Mouse (Mus musculus) spleen, adult 2 months (tissue): ENCODE measurements around the gene Slc17a5. TPM values are rescaled to one million over a fixed set of nuclear protein-coding genes. Genes with fewer than 3 reads are reported as not detected.
A peak's percentile ranks its signal among the peaks of the same experiment; 100 is the strongest.

Source experiments
- DNase-seq, 2 experiments: peaks; one replicate each; pipeline versions ENCODE4 v3.0.0 to v3.0.0-alpha.2; 2012 to 2021; ENCODE audit warnings: low spot score in 2 of 2, low read depth in 1 of 2
- H3K27ac ChIP-seq: fragments of 200-500 bp; 2 replicates; pipeline ENCODE4 v1.5.1; 2012; ENCODE audit warnings: low read length, inconsistent platforms; ENCODE audit not compliant: insufficient read depth
- H3K27me3 ChIP-seq: fragments of 200-500 bp; 2 replicates; pipeline ENCODE4 v1.6.1; 2012; ENCODE audit warnings: mild to moderate bottlenecking, moderate library complexity, low read length, inconsistent platforms; ENCODE audit not compliant: control insufficient read depth, insufficient read depth
- H3K36me3 ChIP-seq: fragments of 200-500 bp; 2 replicates; pipeline ENCODE4 v1.6.1; 2012; ENCODE audit warnings: mild to moderate bottlenecking, low read length, inconsistent platforms; ENCODE audit not compliant: control insufficient read depth, insufficient read depth
- H3K4me1 ChIP-seq: fragments of 200-500 bp; 2 replicates; pipeline ENCODE4 v1.6.1; 2011; ENCODE audit warnings: inconsistent platforms; ENCODE audit not compliant: control insufficient read depth, insufficient read depth, insufficient read length
- H3K4me3 ChIP-seq: fragments of 200-500 bp; 2 replicates; pipeline ENCODE4 v1.5.1; 2011; ENCODE audit warnings: mild to moderate bottlenecking, inconsistent platforms; ENCODE audit not compliant: insufficient read depth, insufficient read length; ENCODE audit errors: extremely low read depth
- CTCF ChIP-seq: fragments of 200-500 bp; IDR thresholded peaks from 2 replicates; pipeline ENCODE4 v1.5.1; 2011; ENCODE audit warnings: mild to moderate bottlenecking, inconsistent platforms; ENCODE audit not compliant: insufficient read depth, insufficient read length, insufficient replicate concordance; ENCODE audit errors: extremely low read depth
- POLR2A ChIP-seq: fragments of 200-500 bp; IDR thresholded peaks from 2 replicates; pipeline ENCODE4 v1.6.1; 2011; ENCODE audit warnings: low read depth, low read length, inconsistent platforms
- WGBS: fragments of 180-500 bp; shearing (Covaris S2); methylation state at CpG from one replicate; pipeline ENCODE4 v1.1.7; 2018; 5-methylcytosine and 5-hydroxymethylcytosine counted together
- polyA plus RNA-seq: library from polyadenylated mRNA; depleted of rRNA; stranded (reverse); fragments of >200 nt; gene quantifications from 2 replicates; pipeline ENCODE4 v1.2.3, GENCODE M21; 2012

Slc17a5 gene
- polyA plus RNA-seq, 1 experiment: 4.3 TPM

- no peak for DNase-seq
- H3K4me1 ChIP-seq: no peaks in the 10 kb centered on the region
- 86% methylated on average over 8 of the region's 8 CpGs for WGBS
- no peak overlapping the region for H3K27ac ChIP-seq
- TF ChIP-seq CTCF (no peak), POLR2A (no peak)
- H3K36me3 ChIP-seq: no peaks in the 10 kb centered on the region; the same call in 1 of the 2 replicates
- H3K27me3 ChIP-seq: no peaks in the 10 kb centered on the region
- no peak overlapping the region for H3K4me3 ChIP-seq
These were observed 29.1 kb downstream of the Slc17a5 start for GRCm38 (mm10) chr9:78558586-78559214.

- no peak for DNase-seq
- no peaks in the 10 kb centered on the region; the same call in 1 of the 2 replicates for H3K36me3 ChIP-seq
- H3K27ac ChIP-seq: no peak overlapping the region
- no peak overlapping the region for H3K4me3 ChIP-seq
- TF ChIP-seq POLR2A: no peak
- TF ChIP-seq CTCF: no peak
- WGBS: 89% methylated on average over 1 of the region's 1 CpGs
- H3K4me1 ChIP-seq: no peaks in the 10 kb centered on the region
- H3K27me3 ChIP-seq: no peaks in the 10 kb centered on the region
These were observed 30.8 kb downstream of the Slc17a5 start for GRCm38 (mm10) chr9:78557041-78557440.

- DNase-seq: peak; percentile 35 to 70
- Histone ChIP-seq H3K27ac (no peak overlapping the region), H3K36me3 (no peaks in the 10 kb centered on the region; the same call in 1 of the 2 replicates), H3K4me1 (no peaks in the 10 kb centered on the region), H3K27me3 (no peaks in the 10 kb centered on the region), H3K4me3 (no peak overlapping the region)
- no peak for TF ChIP-seq POLR2A
- peak; percentile 44; the same call in 1 of the 2 replicates for TF ChIP-seq CTCF
- 44% methylated on average over 12 of the region's 12 CpGs for WGBS
These were observed 34.9 kb downstream of the Slc17a5 start for GRCm38 (mm10) chr9:78552984-78553383.

DNA sequence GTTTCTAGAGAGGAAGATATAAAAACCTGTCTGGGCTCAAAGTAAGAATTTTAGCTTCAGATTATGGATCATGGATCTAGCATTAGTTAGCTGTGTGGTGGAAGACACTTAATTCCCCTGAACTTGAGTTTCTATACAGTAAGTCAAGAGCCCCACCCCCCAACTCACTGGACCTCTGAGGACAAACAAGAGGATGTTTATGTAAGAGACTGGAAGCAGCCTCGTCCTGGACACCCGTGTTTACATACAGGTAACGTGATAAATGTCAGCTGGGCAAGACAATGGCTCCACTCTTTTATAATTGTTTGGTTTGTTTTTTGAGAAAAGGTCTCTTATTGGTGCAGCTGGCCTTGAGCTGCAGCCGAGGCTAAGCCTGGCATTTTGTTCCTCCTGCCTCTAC, 36.1 kb downstream of the Slc17a5 start:
- DNase-seq: no peak
- no peaks in the 10 kb centered on the region for H3K4me1 ChIP-seq
- H3K27ac ChIP-seq: no peak overlapping the region
- WGBS: 83% methylated on average over 4 of the region's 4 CpGs
- no peak overlapping the region for H3K4me3 ChIP-seq
- H3K27me3 ChIP-seq: no peaks in the 10 kb centered on the region
- no peak for TF ChIP-seq POLR2A
- no peak for TF ChIP-seq CTCF
- H3K36me3 ChIP-seq: peaks cover 1% of the 10 kb centered on the region; the same call in 1 of the 2 replicates

DNA sequence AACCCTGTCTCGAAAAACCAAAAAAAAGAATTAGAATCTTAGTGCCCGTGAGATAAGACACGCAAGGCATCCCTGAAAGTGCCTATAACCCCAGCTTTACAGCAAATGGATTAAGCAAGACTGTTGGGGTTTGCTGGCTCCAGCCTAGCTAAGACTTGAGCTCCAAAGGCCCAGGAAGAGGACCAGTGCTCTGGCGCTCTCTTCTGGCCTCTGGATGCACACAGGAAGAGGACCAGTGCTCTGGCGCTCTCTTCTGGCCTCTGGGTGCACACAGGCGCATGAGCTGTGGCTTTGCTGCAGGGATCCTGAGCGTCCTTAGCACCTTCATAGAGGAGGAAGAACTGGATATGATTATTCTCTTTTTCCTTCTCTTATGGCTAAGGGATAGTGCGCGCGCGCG, 40.1 kb downstream of the Slc17a5 start:
- no peak for TF ChIP-seq POLR2A
- TF ChIP-seq CTCF: no peak
- no peak overlapping the region for H3K4me3 ChIP-seq
- peaks cover 1% of the 10 kb centered on the region; the same call in 1 of the 2 replicates for H3K36me3 ChIP-seq
- H3K27me3 ChIP-seq: no peaks in the 10 kb centered on the region
- DNase-seq: no peak
- H3K4me1 ChIP-seq: no peaks in the 10 kb centered on the region
- 96% methylated on average over 12 of the region's 12 CpGs for WGBS
- H3K27ac ChIP-seq: no peak overlapping the region

DNA sequence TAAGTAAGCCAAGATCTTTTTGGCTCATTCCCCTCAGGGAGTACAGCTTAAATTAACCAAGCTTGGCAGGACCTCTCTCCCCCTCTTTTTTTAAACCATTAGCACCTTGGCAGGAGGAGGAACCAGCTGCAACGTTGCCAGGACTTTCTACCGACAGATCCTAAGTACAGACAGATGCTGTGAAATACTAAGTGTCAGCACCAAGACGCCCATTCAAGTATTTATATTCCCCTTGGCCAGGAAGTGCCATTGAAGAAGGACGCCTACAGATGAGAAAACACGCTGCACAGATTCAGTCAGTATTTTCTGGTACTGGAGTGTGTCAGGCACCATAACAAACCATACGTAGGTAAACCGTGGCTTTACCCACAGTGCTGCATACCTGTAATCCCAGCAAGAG, 40.9 kb downstream of the Slc17a5 start:
- no peak for TF ChIP-seq POLR2A
- no peak for TF ChIP-seq CTCF
- Histone ChIP-seq H3K27me3 (no peaks in the 10 kb centered on the region), H3K4me1 (no peaks in the 10 kb centered on the region), H3K4me3 (no peak overlapping the region), H3K36me3 (peaks cover 1% of the 10 kb centered on the region; the same call in 1 of the 2 replicates), H3K27ac (no peak overlapping the region)
- WGBS: 84% methylated on average over 7 of the region's 7 CpGs
- DNase-seq: no peak

GRCm38 (mm10) chr9:78541758-78542157, 46.1 kb downstream of the Slc17a5 start:
- WGBS: 81% methylated on average over 14 of the region's 14 CpGs

More at GRCm38 (mm10) chr9:78541758-78542157, 46.1 kb downstream of the Slc17a5 start:
- Histone ChIP-seq H3K4me3 (no peak overlapping the region), H3K4me1 (no peaks in the 10 kb centered on the region), H3K27ac (no peak overlapping the region), H3K36me3 (no peaks in the 10 kb centered on the region; the same call in 1 of the 2 replicates), H3K27me3 (no peaks in the 10 kb centered on the region)
- DNase-seq: no peak
- TF ChIP-seq POLR2A (no peak), CTCF (no peak)
